Mouse (Mus musculus): ENCODE results near the gene Ube2i. TPM values are rescaled to one million over a fixed set of nuclear protein-coding genes. Genes with fewer than 3 reads are reported as not detected.
"Not testable (repeated sequence)": the region's sequence is repeated elsewhere in the genome, so short reads cannot be mapped to it uniquely, and the experiment has no call there.

Gene Ube2i
- polyA plus RNA-seq, 1 experiment = 232 TPM

DNA sequence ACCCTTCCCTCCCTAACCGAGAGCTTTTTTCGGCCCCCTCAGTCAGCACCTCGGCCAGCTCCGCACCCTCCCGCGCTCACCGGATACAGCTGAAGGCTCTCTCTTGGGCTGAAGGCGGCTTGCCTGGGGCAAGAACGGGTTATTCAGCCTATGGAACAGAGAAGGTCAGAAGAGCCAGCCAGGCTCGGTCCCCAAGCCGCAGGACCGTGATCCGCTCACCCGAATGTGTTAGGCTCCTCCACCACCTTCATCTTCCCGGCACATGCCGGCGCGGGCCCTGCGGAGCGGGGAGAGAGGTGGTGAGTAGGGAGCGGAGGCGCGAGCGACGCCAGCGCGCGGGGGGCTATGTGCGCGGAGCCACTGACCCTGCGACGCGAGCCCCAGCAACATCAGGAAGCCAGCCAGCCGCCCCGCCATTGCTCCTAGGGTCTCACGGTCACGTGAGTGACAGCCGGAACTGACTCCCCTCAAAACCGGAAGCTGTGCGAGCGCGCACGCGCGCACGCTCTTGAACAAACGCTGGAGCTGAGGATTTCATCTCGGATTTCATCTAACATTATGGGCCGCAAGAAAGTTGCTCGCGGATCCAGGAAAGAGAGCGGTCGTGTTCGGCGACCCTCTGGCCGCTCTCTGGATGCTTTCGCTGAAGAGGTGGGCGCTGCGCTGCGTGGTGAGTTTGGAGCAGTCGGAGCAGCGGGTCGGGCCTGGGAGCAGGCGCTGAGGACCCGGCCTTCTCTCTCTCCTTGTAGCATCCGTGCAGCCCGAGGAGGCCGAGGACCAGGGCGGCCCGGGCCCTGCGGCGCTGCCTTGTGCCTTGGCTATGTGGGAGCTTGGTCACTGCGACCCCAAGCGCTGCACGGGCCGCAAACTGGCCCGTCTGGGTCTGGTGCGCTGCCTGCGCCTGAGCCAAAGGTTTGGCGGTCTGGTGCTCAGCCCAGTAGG is 34.5 kb downstream of the Ube2i start, which contains the start of the genes Gnptg and Tsr3:
TSS of gene Gnptg (minus strand) at position 430 of the 942 bp plus-strand sequence.
TSS of gene Tsr3 (plus strand) at position 476 of the 942 bp plus-strand sequence.
- peak within 1 kb of the TSS; percentile 76 for H3K27ac ChIP-seq (ENCODE audit: control insufficient read depth, insufficient read depth, low read depth, low read length)
- H3K27me3 ChIP-seq (ENCODE audit: control insufficient read depth, insufficient read depth, low read length) = no peaks in the 10 kb centered on the region
- peaks cover 1% of the 10 kb centered on the region; the same call in 1 of the 2 replicates for H3K36me3 ChIP-seq (ENCODE audit: control insufficient read depth, insufficient read depth, low read length)
- TF ChIP-seq POLR2A (IDR thresholded peaks at IDR 0.05; ENCODE audit: control insufficient read depth, low read depth, low read length) = peak; percentile 79
- no peak for TF ChIP-seq CTCF (IDR thresholded peaks at IDR 0.05; ENCODE audit: control insufficient read depth, insufficient read depth, insufficient replicate concordance, low read depth, low read length)
- peaks cover 10% of the 10 kb centered on the region for H3K4me1 ChIP-seq (ENCODE audit: control insufficient read depth, insufficient read depth, low read length)
- H3K4me3 ChIP-seq (ENCODE audit: control insufficient read depth, low read depth, low read length) = peak within 1 kb of the TSS; percentile 98

DNA sequence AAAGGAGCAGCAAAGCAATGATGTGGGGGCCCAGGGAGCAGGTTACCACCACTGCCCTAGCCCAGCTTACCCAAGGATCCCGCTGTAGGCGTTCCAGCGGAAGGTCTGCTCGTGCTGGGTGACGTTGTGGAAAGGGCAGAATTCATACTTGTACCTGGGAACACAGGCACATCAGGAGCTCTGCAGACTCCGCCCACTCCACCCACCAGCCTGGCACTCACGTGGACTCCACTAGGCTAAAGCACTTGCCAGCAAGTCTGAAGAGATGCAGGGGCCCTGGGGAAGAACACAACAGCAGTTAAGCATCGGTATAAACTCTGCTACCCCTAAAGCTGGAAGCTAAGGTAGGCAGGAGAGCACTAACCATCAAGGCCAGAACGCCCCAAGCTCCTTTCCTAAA is 38.8 kb downstream of the Ube2i start:
- Histone ChIP-seq H3K4me3 (ENCODE audit: control insufficient read depth, low read depth, low read length) (no peak overlapping the region), H3K4me1 (ENCODE audit: control insufficient read depth, insufficient read depth, low read length) (peaks cover 10% of the 10 kb centered on the region), H3K27me3 (ENCODE audit: control insufficient read depth, insufficient read depth, low read length) (no peaks in the 10 kb centered on the region), H3K27ac (ENCODE audit: control insufficient read depth, insufficient read depth, low read depth, low read length) (no peak overlapping the region), H3K36me3 (ENCODE audit: control insufficient read depth, insufficient read depth, low read length) (0 out of 2 replicates have a peak, but pooled peaks cover 1% of the 10 kb centered on the region)
- TF ChIP-seq POLR2A (IDR thresholded peaks at IDR 0.05; ENCODE audit: control insufficient read depth, low read depth, low read length) (no peak), CTCF (IDR thresholded peaks at IDR 0.05; ENCODE audit: control insufficient read depth, insufficient read depth, insufficient replicate concordance, low read depth, low read length) (no peak)

DNA sequence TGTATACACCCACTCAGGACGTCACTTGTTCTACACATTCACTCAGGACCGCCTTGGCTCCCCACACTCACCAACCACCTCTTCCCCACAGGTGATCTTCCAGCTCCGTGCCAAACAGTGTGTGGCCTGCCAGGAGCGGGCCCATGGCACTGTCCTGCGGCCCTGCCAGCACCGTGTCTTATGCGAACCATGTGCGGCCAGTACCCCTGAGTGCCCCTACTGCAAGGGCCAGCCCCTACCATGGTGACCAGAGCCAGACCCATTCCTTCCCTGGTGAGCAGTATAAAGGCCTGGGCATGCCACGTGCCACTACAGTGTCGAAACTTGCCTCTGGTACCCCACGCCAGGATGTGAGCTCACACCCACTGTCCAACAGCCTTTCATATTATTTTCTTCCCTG is 42.8 kb downstream of the Ube2i start:
- H3K36me3 ChIP-seq (ENCODE audit: control insufficient read depth, insufficient read depth, low read length); H3K27me3 ChIP-seq (ENCODE audit: control insufficient read depth, insufficient read depth, low read length); H3K4me1 ChIP-seq (ENCODE audit: control insufficient read depth, insufficient read depth, low read length); H3K4me3 ChIP-seq (ENCODE audit: control insufficient read depth, low read depth, low read length); H3K27ac ChIP-seq (ENCODE audit: control insufficient read depth, insufficient read depth, low read depth, low read length): not testable (repeated sequence)

DNA sequence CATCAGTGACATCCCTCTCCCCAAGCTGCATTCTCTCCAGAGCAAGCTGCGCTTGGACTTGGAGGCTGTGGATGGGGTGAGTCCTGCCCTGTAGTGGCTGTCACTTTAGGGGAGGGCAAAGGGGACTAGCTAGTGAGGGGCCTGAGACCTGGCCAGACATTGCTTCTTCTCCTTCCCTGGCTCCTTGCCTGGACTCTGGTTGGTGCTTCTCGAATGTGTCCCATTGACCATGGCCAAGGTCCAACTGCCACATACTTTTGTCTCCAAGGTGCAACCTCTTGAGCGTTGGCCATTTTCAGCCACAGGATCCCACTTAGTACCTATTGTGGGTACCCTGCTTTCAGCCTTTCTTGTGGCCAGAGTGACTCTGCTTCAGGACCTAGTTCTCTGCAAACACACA is 43.7 kb downstream of the Ube2i start:
- H3K4me1 ChIP-seq (ENCODE audit: control insufficient read depth, insufficient read depth, low read length) = no peaks in the 10 kb centered on the region
- TF ChIP-seq POLR2A (IDR thresholded peaks at IDR 0.05; ENCODE audit: control insufficient read depth, low read depth, low read length) (no peak), CTCF (IDR thresholded peaks at IDR 0.05; ENCODE audit: control insufficient read depth, insufficient read depth, insufficient replicate concordance, low read depth, low read length) (no peak)
- no peak overlapping the region for H3K4me3 ChIP-seq (ENCODE audit: control insufficient read depth, low read depth, low read length)
- H3K36me3 ChIP-seq (ENCODE audit: control insufficient read depth, insufficient read depth, low read length) = 0 out of 2 replicates have a peak, but pooled peaks cover 1% of the 10 kb centered on the region
- H3K27me3 ChIP-seq (ENCODE audit: control insufficient read depth, insufficient read depth, low read length) = no peaks in the 10 kb centered on the region
- no peak overlapping the region for H3K27ac ChIP-seq (ENCODE audit: control insufficient read depth, insufficient read depth, low read depth, low read length)

DNA sequence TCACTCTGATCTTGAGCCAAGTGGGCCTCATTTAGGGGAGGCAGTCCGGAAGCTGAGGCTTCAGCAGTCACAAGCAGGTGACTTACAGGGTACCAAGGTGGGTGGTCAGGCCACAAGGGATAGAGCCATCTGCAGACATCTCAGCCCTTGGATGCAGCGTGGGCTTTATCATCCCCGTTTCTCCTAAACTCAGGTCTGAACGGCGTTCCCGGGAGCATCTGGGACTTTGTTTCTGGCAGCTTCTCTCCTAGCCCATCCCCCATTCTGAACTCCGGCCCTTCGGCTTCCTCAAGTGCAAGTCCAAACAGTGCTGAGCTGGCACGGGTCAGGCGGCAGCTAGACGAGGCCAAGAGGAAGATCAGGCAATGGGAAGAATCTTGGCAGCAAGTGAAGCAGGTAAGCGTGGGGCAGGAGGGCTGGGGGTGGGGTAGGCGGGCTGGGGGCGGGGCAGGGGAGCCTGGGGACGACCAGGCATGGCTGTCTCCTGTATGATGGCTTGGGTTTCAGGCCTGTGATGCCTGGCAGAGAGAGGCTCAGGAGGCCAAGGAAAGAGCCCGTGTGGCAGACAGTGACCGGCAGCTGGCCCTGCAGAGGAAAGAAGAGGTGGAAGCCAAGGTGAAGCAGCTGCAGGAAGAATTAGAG is 44.3 kb downstream of the Ube2i start:
- H3K4me3 ChIP-seq (ENCODE audit: control insufficient read depth, low read depth, low read length); H3K36me3 ChIP-seq (ENCODE audit: control insufficient read depth, insufficient read depth, low read length); H3K27me3 ChIP-seq (ENCODE audit: control insufficient read depth, insufficient read depth, low read length); H3K4me1 ChIP-seq (ENCODE audit: control insufficient read depth, insufficient read depth, low read length); H3K27ac ChIP-seq (ENCODE audit: control insufficient read depth, insufficient read depth, low read depth, low read length): not testable (repeated sequence)

DNA sequence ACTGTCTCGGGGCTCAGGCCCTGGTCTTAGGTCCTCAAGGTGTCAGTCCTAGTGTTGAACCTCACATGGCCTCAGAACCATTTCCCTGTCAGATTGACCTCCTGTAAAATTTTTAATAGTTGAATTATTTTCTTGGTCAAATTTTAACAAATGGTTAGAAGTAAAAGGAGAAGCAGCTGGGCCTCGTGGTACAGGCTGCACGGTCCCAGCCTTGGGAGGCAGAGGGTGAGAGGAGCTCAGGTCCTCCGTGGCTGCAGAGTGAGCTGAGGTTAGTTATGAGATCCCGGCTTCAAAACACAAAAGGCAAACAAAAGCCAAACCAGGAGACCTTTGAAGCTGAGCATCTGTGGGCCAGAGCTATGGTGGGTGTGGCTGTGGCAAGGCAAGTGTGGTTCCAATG is 46.4 kb downstream of the Ube2i start:
- no peak for TF ChIP-seq POLR2A (IDR thresholded peaks at IDR 0.05; ENCODE audit: control insufficient read depth, low read depth, low read length)
- no peak for TF ChIP-seq CTCF (IDR thresholded peaks at IDR 0.05; ENCODE audit: control insufficient read depth, insufficient read depth, insufficient replicate concordance, low read depth, low read length)
- Histone ChIP-seq H3K27me3 (ENCODE audit: control insufficient read depth, insufficient read depth, low read length) (no peaks in the 10 kb centered on the region), H3K4me3 (ENCODE audit: control insufficient read depth, low read depth, low read length) (no peak overlapping the region), H3K4me1 (ENCODE audit: control insufficient read depth, insufficient read depth, low read length) (no peaks in the 10 kb centered on the region), H3K36me3 (ENCODE audit: control insufficient read depth, insufficient read depth, low read length) (no peaks in the 10 kb centered on the region), H3K27ac (ENCODE audit: control insufficient read depth, insufficient read depth, low read depth, low read length) (no peak overlapping the region)

DNA sequence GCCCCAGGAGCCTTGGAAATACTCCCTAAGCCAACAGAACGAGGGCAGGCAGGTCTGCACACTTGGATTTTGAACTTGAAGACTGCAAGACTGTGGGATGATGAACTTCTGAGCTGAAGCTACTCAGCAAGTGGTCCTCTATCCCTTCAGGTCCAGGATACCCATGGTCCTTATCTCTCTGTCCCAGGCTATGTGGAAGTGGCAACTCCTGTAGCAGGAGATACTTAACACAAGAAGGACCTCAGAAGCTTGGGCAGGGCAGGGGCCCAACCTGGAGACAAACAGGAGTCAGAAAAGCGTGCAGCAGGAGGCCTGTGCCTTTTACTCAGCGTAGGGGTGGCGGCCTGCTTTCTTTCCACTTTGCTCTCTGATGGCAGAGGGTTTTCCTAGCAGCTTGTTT is 48.8 kb downstream of the Ube2i start:
- Histone ChIP-seq H3K27ac (ENCODE audit: control insufficient read depth, insufficient read depth, low read depth, low read length) (no peak overlapping the region), H3K4me3 (ENCODE audit: control insufficient read depth, low read depth, low read length) (no peak overlapping the region), H3K36me3 (ENCODE audit: control insufficient read depth, insufficient read depth, low read length) (no peaks in the 10 kb centered on the region), H3K27me3 (ENCODE audit: control insufficient read depth, insufficient read depth, low read length) (no peaks in the 10 kb centered on the region), H3K4me1 (ENCODE audit: control insufficient read depth, insufficient read depth, low read length) (peaks cover 3% of the 10 kb centered on the region)
- TF ChIP-seq CTCF (IDR thresholded peaks at IDR 0.05; ENCODE audit: control insufficient read depth, insufficient read depth, insufficient replicate concordance, low read depth, low read length) (no peak), POLR2A (IDR thresholded peaks at IDR 0.05; ENCODE audit: control insufficient read depth, low read depth, low read length) (no peak)

Data from testis, adult 2 months (tissue).